Mouse (Mus musculus) thymus, postnatal 25 days (tissue): ENCODE data around the gene Irf7.
"Not testable (repeated sequence)": the region's sequence is repeated elsewhere in the genome, so short reads cannot be mapped to it uniquely, and the experiment has no call there.

Experiments
- DNase-seq: peaks from one replicate; pipeline ENCODE4 v3.0.0; 2022

The Irf7 gene

DNA sequence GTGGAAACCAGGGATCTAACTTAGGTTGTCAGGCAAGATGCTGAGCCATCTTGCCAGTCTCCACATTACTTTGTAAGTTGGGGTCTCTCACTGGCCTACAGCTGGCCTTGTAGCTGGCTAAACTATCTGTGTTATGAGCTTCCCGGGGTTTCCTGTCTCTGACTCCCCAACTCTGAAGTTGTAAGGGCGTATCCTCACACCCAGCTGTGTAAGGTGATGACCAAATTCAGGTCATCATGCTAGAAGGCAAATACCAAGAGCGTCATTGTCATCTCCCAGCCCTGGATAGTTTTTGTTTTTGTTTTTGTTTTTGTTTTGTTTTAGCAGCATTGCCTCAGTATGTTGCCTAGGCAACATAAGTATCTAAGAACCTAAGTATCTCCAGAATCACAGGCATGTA lies 4.3 kb upstream of the Irf7 start:
- DNase-seq = no peak

- no peak for DNase-seq
Measured at GRCm38 (mm10) chr7:141269273-141269545, 2.9 kb upstream of the Irf7 start.

DNA sequence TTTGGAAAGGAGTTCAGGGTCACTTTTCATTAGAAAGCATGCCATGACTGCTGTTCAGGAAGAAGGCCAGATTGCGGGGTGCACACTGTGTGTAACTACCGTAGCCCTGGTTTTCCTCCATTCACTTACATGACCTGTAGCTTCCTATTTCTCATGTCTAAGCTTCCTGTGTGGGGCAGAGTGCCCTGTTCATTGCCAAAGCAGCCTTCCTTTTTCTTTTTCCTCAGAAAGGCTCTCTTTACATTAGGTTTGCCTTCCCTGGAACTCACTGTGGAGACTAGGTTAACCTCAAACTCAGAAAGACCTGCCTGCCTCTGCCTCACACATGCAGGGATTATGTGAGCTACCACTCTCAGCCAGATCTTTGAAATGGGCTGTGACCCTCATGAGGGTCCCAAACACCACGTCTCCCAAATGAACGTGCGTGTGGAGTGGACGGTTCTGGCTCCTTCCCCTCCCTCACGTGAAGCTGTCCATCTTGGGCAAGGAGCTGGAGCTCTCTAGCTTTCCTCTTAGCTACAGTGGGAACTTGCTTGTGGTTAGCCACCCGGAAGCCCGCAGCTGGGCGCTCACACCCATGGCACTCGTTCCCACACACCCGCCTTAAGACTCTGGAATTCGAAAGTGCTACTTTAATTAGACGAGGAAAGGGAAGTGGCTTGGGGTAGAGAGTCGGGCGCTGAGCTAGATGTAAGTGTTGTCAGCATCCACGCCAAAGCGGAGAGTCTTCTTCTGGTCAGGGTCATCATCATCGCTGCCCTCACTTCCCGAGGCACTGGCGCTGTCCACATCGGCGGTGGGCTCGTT lies 2.4 kb upstream of the Irf7 start:
- DNase-seq = no peak

GRCm38 (mm10) chr7:141265411-141265738 lies 906 bp downstream of the Irf7 start:
- peak; percentile 26 for DNase-seq

DNA sequence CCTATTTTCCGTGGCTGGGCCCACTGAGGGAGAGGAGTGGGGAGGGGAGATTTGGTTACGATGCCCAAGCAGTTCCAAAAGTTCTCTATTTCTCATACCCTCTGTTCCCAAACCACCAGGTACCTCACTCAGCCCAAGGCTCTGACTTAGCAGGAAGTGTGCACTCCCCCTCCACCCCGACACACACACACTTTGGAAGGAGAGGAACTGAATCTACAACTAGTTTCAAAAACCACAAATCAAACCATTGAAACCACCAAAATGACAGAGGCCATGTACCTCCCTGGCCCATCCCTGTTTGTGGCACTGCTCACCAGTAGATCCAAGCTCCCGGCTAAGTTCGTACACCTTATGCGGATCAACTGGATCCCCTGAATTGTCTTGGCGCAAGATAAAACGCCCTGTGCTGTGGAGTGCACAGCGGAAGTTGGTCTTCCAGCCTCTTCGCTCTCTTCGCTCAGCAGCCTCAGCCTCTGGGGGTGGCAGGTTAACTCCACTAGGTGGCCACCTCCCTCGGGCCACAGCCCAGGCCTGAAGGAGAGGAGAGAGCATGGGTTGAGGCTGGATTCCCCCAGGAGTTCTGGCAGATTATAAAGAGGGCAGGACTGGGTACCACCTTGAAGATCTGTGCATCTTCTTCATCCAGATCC lies 1.4 kb downstream of the Irf7 start:
- peak; percentile 78 for DNase-seq

DNA sequence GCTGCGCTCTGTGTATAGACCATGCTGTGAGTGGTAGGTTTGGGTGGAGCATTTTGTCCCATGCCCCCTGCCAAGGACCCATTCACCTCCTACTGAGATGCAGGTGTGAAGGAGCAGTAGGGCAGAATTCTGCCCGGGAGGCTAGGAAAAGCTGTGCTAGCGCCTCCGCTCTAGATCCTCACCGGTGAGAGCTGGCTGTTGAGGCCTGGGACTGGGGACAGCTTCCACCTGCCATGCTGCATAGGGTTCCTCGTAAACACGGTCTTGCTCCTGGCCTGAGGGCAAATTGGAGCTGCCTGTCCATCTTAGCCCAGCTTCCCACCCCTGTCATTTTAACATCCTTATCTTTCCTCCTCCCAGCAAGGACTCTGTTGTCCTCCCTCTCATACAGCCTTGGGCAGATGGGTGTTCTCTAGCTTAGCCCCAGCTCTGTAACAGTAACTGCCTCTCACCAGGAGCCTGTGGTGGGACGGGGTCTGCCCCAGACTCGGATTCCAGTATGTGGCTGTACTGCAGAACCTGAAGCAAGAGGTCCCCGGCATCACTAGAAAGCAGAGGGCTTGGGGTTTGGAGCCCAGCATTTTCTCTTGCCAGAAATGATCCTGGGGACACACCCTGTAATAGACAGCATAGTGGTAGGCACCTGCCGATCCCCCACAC lies 2.1 kb downstream of the Irf7 start:
- DNase-seq = no peak

DNA sequence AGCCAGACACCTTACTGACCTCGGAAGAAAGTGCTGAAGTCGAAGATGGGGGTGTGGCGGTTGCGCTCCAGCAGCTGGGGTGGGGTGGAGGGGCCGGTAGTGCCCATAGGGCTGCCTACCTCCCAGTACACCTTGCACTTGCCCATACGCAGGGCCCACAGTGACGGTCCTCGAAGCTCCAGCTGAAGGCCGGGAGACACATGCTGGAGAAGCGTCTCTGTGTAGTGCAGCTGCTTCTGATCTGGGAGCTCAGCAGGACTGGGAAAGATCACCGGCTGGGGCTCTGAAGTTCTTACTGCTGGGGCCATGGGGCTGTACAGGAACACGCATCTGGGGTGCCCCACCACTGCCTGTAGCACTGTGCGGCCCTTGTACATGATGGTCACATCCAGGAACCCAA lies 2.6 kb downstream of the Irf7 start:
- DNase-seq = no peak

GRCm38 (mm10) chr7:141261480-141261879 lies 4.8 kb downstream of the Irf7 start:
- DNase-seq = no peak

DNA sequence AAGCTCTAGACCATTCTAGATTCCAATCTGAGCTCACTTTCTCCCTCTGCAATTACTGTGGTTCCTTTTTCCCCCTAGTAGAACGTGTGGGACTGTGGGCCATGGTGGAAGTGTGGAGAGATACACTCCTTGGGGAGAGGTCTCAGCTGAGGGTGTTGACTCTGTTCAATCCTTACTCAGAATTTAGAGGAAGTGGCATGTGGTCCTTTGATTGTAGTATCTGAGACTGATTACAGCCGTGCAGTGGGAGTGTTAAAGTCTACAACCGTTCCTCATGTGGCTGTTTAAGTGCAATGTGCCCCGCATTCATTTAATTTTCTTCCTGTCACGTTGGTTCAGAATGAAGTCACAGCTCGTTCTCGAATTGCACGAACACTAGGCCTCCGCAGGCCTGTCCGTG lies 10.1 kb downstream of the Irf7 start:
- no peak for DNase-seq

- DNase-seq = not testable (repeated sequence)
Measured at GRCm38 (mm10) chr7:141250486-141250885, 15.8 kb downstream of the Irf7 start.

DNA sequence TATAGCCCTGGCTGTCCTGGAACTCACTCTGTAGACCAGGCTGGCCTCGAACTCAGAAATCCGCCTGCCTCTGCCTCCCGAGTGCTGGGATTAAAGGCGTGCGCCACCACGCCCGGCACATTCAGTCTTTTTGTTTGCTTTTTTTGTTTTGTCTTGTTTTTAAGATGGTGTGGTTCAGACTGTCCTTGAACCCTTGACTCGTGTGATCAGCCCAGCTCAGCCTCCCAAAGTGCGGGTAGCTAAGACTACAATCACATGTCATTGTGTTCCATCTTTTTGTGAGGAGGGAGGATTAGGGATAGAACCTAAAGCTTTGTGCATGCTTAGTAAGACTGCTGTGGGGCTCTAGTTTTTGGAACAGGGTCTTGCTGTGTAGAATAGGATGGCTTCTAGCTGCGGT lies 34.7 kb downstream of the Irf7 start:
- DNase-seq = no peak

DNA sequence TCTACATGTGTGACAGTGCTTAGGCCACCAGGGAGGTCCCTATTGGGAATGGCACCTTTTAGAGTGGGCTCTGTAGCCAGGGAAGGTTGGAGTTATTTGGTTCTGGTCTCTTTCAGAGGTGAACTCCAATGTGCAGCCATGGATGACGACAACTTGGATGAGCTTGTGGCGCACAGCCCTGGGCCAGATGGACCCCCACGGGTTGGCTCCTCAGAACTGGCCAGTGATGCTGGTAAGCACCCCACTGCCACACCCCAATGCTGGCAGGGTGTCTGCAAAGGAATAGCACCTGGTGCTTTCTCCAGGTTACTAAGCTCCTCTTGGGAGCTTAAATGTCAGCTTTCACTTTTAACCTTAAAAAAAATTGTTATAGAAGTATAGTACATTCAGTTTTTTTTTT lies 35.2 kb downstream of the Irf7 start:
- no peak for DNase-seq

- DNase-seq = no peak
Measured at GRCm38 (mm10) chr7:141230570-141230969, 35.7 kb downstream of the Irf7 start.

DNA sequence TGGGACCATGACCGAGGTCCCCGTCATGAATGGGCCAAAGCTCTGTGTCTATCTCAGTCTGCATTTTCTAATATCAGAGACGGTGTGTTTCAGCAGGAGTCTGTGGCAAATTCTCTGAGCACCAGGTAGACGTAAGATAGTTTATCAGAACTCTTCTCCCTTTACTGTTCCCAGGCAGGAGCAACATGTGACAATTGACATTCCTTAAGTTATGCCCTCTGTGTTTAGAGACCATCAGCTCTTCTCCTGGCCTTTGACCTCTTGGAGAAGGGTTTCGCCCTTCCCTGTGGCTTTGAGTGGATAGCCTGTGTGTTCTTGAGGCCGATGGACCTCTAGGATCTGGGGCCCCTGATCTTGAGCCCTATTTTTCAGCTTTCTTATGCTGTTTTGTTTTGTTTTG lies 36.6 kb downstream of the Irf7 start:
- DNase-seq = no peak

- peak; percentile 96 for DNase-seq
Measured at GRCm38 (mm10) chr7:141228279-141229067, 37.8 kb downstream of the Irf7 start, which contains the start of gene Phrf1. Gene Phrf1 (plus strand): TSS chr7:141228784.

DNA sequence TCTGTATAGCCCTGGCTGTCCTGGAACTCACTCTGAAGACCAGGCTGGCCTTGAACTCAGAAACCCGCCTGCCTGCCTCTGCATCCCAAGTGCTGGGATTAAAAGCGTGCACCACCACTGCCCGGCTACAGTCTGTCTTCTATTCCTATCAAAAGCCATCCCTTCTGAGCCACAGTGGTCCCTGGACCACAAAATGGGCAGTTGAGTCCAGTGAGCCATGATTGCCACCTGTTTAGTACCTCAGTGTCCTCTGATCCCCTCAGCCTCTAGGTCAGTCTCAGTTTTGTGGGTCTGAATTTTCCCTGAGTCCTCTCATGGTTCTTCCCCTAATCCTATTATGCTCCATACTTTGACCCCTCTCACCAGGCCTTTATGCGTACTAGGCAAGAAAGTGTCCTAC lies 38.5 kb downstream of the Irf7 start:
- no peak for DNase-seq

- no peak for DNase-seq
Measured at GRCm38 (mm10) chr7:141226535-141226934, 39.7 kb downstream of the Irf7 start.

DNA sequence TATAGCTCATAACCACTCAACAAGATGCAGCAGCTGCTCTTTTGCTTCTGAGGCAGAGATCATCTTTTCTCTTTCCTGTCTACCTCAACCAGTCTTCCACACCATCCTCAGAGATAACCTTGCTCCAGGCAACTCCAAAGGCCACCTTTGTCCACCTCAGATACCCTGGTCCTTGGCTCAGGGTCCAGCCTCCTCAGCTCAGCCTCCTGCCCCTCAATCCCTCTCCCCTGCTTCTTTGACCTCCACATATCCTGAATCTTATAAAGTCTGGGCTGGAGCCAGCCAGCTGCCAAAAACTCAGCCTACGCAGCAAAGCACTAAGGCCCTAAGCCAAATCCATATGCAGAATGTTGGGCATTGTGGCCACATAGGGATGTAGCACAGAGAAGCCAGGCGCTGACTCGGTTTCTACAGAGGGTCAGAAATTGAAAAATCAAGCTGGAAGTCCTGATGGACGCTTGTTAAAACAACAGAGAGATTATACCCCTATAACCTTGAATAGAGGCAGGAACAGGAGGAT lies 43.5 kb downstream of the Irf7 start:
- DNase-seq = no peak

DNA sequence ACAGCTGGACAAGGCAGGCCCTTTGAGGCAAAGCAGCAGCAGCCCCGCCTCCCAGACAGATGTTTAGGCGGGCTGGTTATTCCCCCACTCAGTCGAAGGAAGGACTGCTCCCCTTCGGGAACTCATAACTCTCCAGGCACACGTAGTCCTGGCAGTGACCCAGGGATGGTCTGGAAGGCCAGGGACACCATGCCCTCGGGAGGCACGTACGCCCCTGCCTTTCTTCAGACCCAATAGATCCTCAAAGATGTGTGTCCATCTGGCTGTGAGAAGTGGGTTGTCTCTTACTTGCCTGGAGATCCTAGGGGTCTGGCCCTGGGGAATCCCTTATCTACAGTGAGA lies 44.2 kb downstream of the Irf7 start:
- DNase-seq = no peak

- peak; percentile 92 for DNase-seq
Measured at GRCm38 (mm10) chr7:141221249-141222125, 44.8 kb downstream of the Irf7 start.

- no peak for DNase-seq
Measured at GRCm38 (mm10) chr7:141220377-141220776, 45.9 kb downstream of the Irf7 start.

DNA sequence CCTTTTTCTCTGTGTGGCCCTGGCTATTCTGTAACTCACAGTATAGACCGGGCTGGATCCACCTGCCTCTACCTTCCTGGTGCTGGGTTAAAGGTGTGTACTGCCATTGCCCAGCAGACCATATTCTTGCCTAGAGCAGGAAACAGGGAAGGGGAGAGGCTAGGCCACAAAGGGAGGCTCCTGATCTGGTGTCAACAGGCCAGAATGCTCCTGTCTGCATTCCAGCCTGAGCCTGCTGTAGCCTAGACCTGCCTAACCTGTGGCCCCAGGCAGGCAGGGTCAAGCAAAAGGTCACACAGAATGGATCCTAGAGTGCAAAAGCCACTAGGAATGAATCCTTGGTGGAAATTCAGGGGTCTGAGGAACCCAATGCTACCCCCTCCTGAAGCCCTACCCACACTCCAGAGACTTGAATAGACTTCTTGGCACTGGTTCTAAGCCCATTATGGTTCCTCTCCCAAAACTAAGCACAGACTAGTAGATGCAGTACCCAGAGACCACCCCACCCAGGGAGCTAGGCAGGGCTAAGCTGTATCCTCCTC lies 46.7 kb downstream of the Irf7 start:
- no peak for DNase-seq
